ENCODE assay signal across 15 mouse cellular contexts in the genomic region with DNA sequence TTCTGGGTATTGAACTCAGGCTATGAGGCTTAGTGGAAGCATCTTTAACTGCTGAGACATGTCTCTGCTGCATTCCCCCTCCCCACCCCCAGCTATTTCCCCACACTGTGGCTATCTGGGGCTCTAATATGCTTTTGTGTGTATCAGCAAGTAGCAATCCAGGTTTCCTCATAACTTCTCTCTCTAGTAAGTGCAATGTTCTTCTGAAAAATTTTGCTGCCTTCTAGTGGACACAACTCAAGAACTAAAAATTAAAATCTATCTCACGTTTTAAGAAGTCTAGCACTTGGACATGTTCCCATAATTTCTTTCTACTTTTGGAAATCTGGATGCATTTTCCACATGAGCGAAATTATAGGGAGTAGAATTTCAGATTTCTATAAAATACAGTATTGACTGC. TPM values are rescaled to one million over a fixed set of nuclear protein-coding genes. Genes with fewer than 3 reads are reported as not detected.
DNase-seq lines count a peak whose midpoint lies in the region; ATAC-seq and TF ChIP-seq lines count a peak whose summit lies in the region.
"Had no signal": no experiment of that assay in that cellular context is flagged by ENCODE, and none has a peak within 500 bp of the region (broad histone marks: within the 10 kb centered on the region; RNA-seq: fewer than 3 reads in every experiment).

No protein-coding gene starts in this region.

- no peaks in the 10 kb centered on the region for H3K9me3 ChIP-seq in heart, embryonic 11.5 days (replicated peaks; ENCODE audit: control insufficient read depth, low read length)
- no peaks in the 10 kb centered on the region for H3K9me3 ChIP-seq in CH12.LX (replicated peaks; ENCODE audit: low read length)
- H3K9me3 ChIP-seq: forebrain, embryonic 12.5 days; midbrain, embryonic 13.5 days; neural tube, embryonic 15.5 days had no signal

- H3K36me3 ChIP-seq in heart, adult 2 months (ENCODE audit: control insufficient read depth, insufficient read depth, low read length) = no peaks in the 10 kb centered on the region
- no peaks in the 10 kb centered on the region for H3K36me3 ChIP-seq in heart, embryonic 11.5 days (ENCODE audit: control insufficient read depth, insufficient read depth, low read length)
- H3K36me3 ChIP-seq in CH12.LX (replicated peaks in 1 of 2; ENCODE audit: control insufficient read depth in 1 of 2, insufficient read depth in 1 of 2, low read length in 1 of 2) = no peaks in the 10 kb centered on the region
- H3K36me3 ChIP-seq: forebrain, embryonic 12.5 days; midbrain, embryonic 13.5 days; neural tube, embryonic 15.5 days had no signal

- H3K4me2 ChIP-seq in heart, embryonic 11.5 days = no peak overlapping the region
- H3K4me2 ChIP-seq in CH12.LX (ENCODE audit: insufficient read depth, low read depth, poor library complexity, severe bottlenecking) = no peak overlapping the region
- H3K4me2 ChIP-seq: forebrain, embryonic 12.5 days; midbrain, embryonic 13.5 days; neural tube, embryonic 15.5 days had no signal

- intact Hi-C loops in heart, adult 2 months (cut with DNase I) = loop anchor here (1.0 to 2.0 kb wide), 2 partner anchors 175 to 430 kb away; no protein-coding TSS in a partner anchor

- no peak overlapping the region for H3K27ac ChIP-seq in heart, adult 2 months
- no peak overlapping the region for H3K27ac ChIP-seq in heart, embryonic 11.5 days (ENCODE audit: low read depth, low read length)
- H3K27ac ChIP-seq in CH12.LX (ENCODE audit: insufficient read depth, low read depth) = no peak overlapping the region
- H3K27ac ChIP-seq: forebrain, embryonic 12.5 days; liver, embryonic 14.5 days; midbrain, embryonic 13.5 days; neural tube, embryonic 15.5 days had no signal

- dilution Hi-C loops in CH12.LX (cut with MboI; ENCODE audit: extremely low pct_ligation_motif_present, extremely low pct_unique_long_range_greater_than_20kb, low sequenced_read_pairs) = no loop called here

- H3K9ac ChIP-seq in heart, adult 2 months (ENCODE audit: low read depth, low read length) = no peak overlapping the region
- no peak overlapping the region for H3K9ac ChIP-seq in heart, embryonic 11.5 days (ENCODE audit: low read depth, low read length)
- H3K9ac ChIP-seq in CH12.LX (ENCODE audit: insufficient read depth, low read depth) = no peak overlapping the region
- H3K9ac ChIP-seq: forebrain, embryonic 12.5 days; liver, embryonic 14.5 days; midbrain, embryonic 13.5 days; neural tube, embryonic 15.5 days had no signal

- no peaks in the 10 kb centered on the region for H3K27me3 ChIP-seq in heart, adult 2 months (ENCODE audit: control insufficient read depth, insufficient read depth, low read length)
- H3K27me3 ChIP-seq in heart, embryonic 11.5 days (ENCODE audit: control insufficient read depth, insufficient read depth, low read length) = no peaks in the 10 kb centered on the region
- no peaks in the 10 kb centered on the region for H3K27me3 ChIP-seq in CH12.LX (replicated peaks)
- H3K27me3 ChIP-seq: forebrain, embryonic 12.5 days; midbrain, embryonic 13.5 days; neural tube, embryonic 15.5 days had no signal

- peak; percentile 87 for TF ChIP-seq RAD21 in CH12.LX (IDR thresholded peaks at IDR 0.05; ENCODE audit: low read depth, low read length)

- H3K4me1 ChIP-seq in heart, adult 2 months (ENCODE audit: control insufficient read depth, insufficient read depth, low read length) = no peaks in the 10 kb centered on the region
- H3K4me1 ChIP-seq in heart, embryonic 11.5 days (ENCODE audit: control insufficient read depth, insufficient read depth, low read length) = no peaks in the 10 kb centered on the region
- H3K4me1 ChIP-seq in CH12.LX (ENCODE audit: control insufficient read depth in 1 of 2, insufficient read depth in 2 of 2) = no peaks in the 10 kb centered on the region
- H3K4me1 ChIP-seq: forebrain, embryonic 12.5 days; midbrain, embryonic 13.5 days; neural tube, embryonic 15.5 days had no signal

- in situ Hi-C loops in CH12.LX (cut with MboI; ENCODE audit: low pct_ligation_motif_present, low pct_unique_long_range_greater_than_20kb, low sequenced_read_pairs) = loop anchor here (10.0 kb wide), 1 partner anchor 142 kb away; no protein-coding TSS in a partner anchor

- TF ChIP-seq CTCF in heart, adult 2 months (IDR thresholded peaks at IDR 0.05) = peak; percentile 67
- TF ChIP-seq CTCF in CH12.LX (conservative IDR thresholded peaks at IDR 0.05 in 1 of 2, IDR thresholded peaks at IDR 0.05 in 1 of 2; ENCODE audit: low read depth in 2 of 2, low read length in 2 of 2) = peak in 1 of 2 experiments; percentile 80; a peak in 2 of 4 replicates

- TF ChIP-seq EP300 in heart, adult 2 months (IDR thresholded peaks at IDR 0.05; ENCODE audit: insufficient read depth, low read depth, low read length) = no peak
- no peak for TF ChIP-seq EP300 in CH12.LX (IDR thresholded peaks at IDR 0.05; ENCODE audit: low read length)

- TF ChIP-seq POLR2A in heart, adult 2 months (IDR thresholded peaks at IDR 0.05; ENCODE audit: insufficient read depth, low read depth, low read length) = no peak
- no peak for TF ChIP-seq POLR2A in CH12.LX (IDR thresholded peaks at IDR 0.05; ENCODE audit: low read depth, low read length)

- no peak overlapping the region for H3K4me3 ChIP-seq in heart, adult 2 months
- no peak overlapping the region for H3K4me3 ChIP-seq in heart, embryonic 11.5 days (ENCODE audit: low read depth, low read length)
- no peak overlapping the region for H3K4me3 ChIP-seq in CH12.LX (replicated peaks in 1 of 3; ENCODE audit: low read depth in 2 of 3, low read length in 2 of 3, poor library complexity in 1 of 3)
- H3K4me3 ChIP-seq: forebrain, embryonic 12.5 days; midbrain, embryonic 13.5 days; neural tube, embryonic 15.5 days had no signal

- 30% methylated on average over 2 of the region's 2 CpGs for WGBS in heart, adult 2 months
- 63% methylated on average over 2 of the region's 2 CpGs for whole genome bisulfite sequencing in heart, embryonic 11.5 days (ENCODE audit: insufficient replicate concordance)

- H3K79me2 ChIP-seq in heart, adult 2 months (replicated peaks; ENCODE audit: control insufficient read depth, insufficient read depth, low read length) = no peaks in the 10 kb centered on the region
- H3K79me2 ChIP-seq in CH12.LX (replicated peaks; ENCODE audit: control insufficient read depth, extremely low read depth, insufficient read depth, poor library complexity, severe bottlenecking) = no peaks in the 10 kb centered on the region

- DNase-seq in heart, adult 2 months = no peak
- DNase-seq in lung, postnatal 10 days = peak; percentile 21
- no peak for DNase-seq in lung, postnatal 14 days
- peak; percentile 21 for DNase-seq in CH12.LX (ENCODE audit: extremely low read depth)
- no peak for DNase-seq in spleen, postnatal 4 days (ENCODE audit: low spot score in 2 of 2)
- no peak for DNase-seq in spleen, postnatal 36 days (ENCODE audit: low spot score in 2 of 2)
- DNase-seq: cerebellum, adult 18-20 months; right cerebral cortex, postnatal 14 days had no signal

- no peak for ATAC-seq in heart, embryonic 11.5 days (replicated peaks; ENCODE audit: insufficient number of reproducible peaks, low FRiP score, low TSS enrichment)
- peak; percentile 77 for ATAC-seq in megakaryocyte progenitor cell, adult 5-6 weeks (replicated peaks; ENCODE audit: poor library complexity)
- ATAC-seq: intestine, embryonic 16.5 days; midbrain, embryonic 13.5 days had no signal

TF ChIP-seq in CH12.LX, 34 proteins besides CTCF, POLR2A, EP300 and RAD21 (continues in another document):
- TF ChIP-seq TCF12 (IDR thresholded peaks at IDR 0.05; ENCODE audit: low read depth, low read length) (no peak), SIN3A (IDR thresholded peaks at IDR 0.05; ENCODE audit: low read length) (no peak), JUN (IDR thresholded peaks at IDR 0.05; ENCODE audit: insufficient read depth, low read depth, low read length) (no peak), BHLHE40 (IDR thresholded peaks at IDR 0.05; ENCODE audit: low read depth, low read length) (peak; percentile 27; the same call in 1 of the 2 replicates), RCOR1 (conservative IDR thresholded peaks at IDR 0.05; ENCODE audit: low read depth, low read length) (no peak), POLR2AphosphoS2 (IDR thresholded peaks at IDR 0.05; ENCODE audit: low read depth, low read length) (no peak), ZNF384 (IDR thresholded peaks at IDR 0.05; ENCODE audit: low read depth, low read length) (no peak), ELF1 (IDR thresholded peaks at IDR 0.05; ENCODE audit: low read depth, low read length) (no peak), USF2 (conservative IDR thresholded peaks at IDR 0.05; ENCODE audit: low read depth, low read length) (no peak), MXI1 (IDR thresholded peaks at IDR 0.05; ENCODE audit: low read depth, low read length) (no peak), ZMIZ1 (IDR thresholded peaks at IDR 0.05; ENCODE audit: low read depth, low read length) (no peak), MAZ (IDR thresholded peaks at IDR 0.05; ENCODE audit: low read depth, low read length) (0 out of 2 replicates have a peak, but pooled peaks have one; percentile 15), ZKSCAN1 (IDR thresholded peaks at IDR 0.05; ENCODE audit: borderline replicate concordance, low read depth, low read length) (no peak), SMC3 (IDR thresholded peaks at IDR 0.05; ENCODE audit: low read depth, low read length) (peak; percentile 88), JUND (conservative IDR thresholded peaks at IDR 0.05; ENCODE audit: low read depth, low read length) (no peak; the same call in 1 of the 2 replicates), MEF2A (IDR thresholded peaks at IDR 0.05; ENCODE audit: borderline replicate concordance, low read depth, low read length) (peak; percentile 24; the same call in 1 of the 2 replicates), UBTF (IDR thresholded peaks at IDR 0.05; ENCODE audit: low read depth, low read length) (no peak), USF1 (IDR thresholded peaks at IDR 0.05; ENCODE audit: low read depth, low read length) (no peak), E2F4 (IDR thresholded peaks at IDR 0.05; ENCODE audit: insufficient replicate concordance, low read depth, low read length) (no peak), IRF4 (IDR thresholded peaks at IDR 0.05; ENCODE audit: low read depth, low read length) (no peak), ZC3H11A (IDR thresholded peaks at IDR 0.05; ENCODE audit: low read depth, low read length) (peak; percentile 90), MAFK (IDR thresholded peaks at IDR 0.05; ENCODE audit: insufficient replicate concordance, low read length) (0 out of 2 replicates have a peak, but pooled peaks have one; percentile 3)

RNA-seq across cellular contexts. Expression of gene D16Ertd472e, which starts 50.3 kb away (rescaled TPM):
- 1 to 10 TPM; 3.5 to 4.5 TPM for total RNA-seq in heart, adult 2 months (2021)
- polyA plus RNA-seq in heart, adult 2 months (2012; rRNA removed) = 1.3 and 2.1 TPM in 2 replicates
- 8.0 and 9.2 TPM in 2 replicates for polyA plus RNA-seq in heart, embryonic 11.5 days (2014; fragmentation: Nextera tagmentation; extraction: Ambion mirVana)
- total RNA-seq in CH12.LX (2012; rRNA removed) = 40.6 and 42.9 TPM in 2 replicates
- total RNA-seq in CH12.LX (2014; rRNA removed) = 77.5 and 94.4 TPM in 2 replicates
- polyA plus RNA-seq in CH12.LX (2012; ENCODE audit: insufficient read length, low read depth) = 65.4 and 67.3 TPM in 2 replicates
- total RNA-seq in megakaryocyte progenitor cell, adult 5-6 weeks (2015) = 50.1 and 52.8 TPM in 2 replicates
- 41.4 and 56.0 TPM in 2 replicates for total RNA-seq in megakaryocyte progenitor cell, adult 5-6 weeks (2017)

Comparison
In these comparisons a context has a peak if more than half of its experiments do, and no peak if none do; other contexts are left out.
1. DNase-seq: peak in lung, postnatal 10 days (single experiment) and CH12.LX (single experiment); none in heart, adult 2 months (0 of 2), lung, postnatal 14 days (single experiment), spleen, postnatal 4 days (0 of 2) and spleen, postnatal 36 days (0 of 2).
2. RNA of gene D16Ertd472e, which starts 50.3 kb away (total RNA-seq): 40.6 to 94.4 TPM in CH12.LX and 41.4 to 56.0 TPM in megakaryocyte progenitor cell, adult 5-6 weeks; 3.5 to 4.5 TPM in heart, adult 2 months; every median in the first group is over 4 times any median in the second.